Mouse (Mus musculus) hindbrain, postnatal 0 days (tissue): ENCODE data around the gene Bid. TPM values are rescaled to one million over a fixed set of nuclear protein-coding genes. Genes with fewer than 3 reads are reported as not detected.
A peak's percentile ranks its signal among the peaks of the same experiment; 100 is the strongest.

ENCODE experiments used
- ATAC-seq: fragments of 200-750 bp; cut with Nextera tagmentation; 2 replicates; pipeline ENCODE4 v1.8.0; 2017; ENCODE audit warnings: mild to moderate bottlenecking, moderate TSS enrichment, moderate library complexity
- DNase-seq: peaks from one replicate; pipeline ENCODE4 v3.0.0-alpha.2; 2015; ENCODE audit warnings: low spot score
- H3K27ac ChIP-seq: fragments of 300-500 bp; sonication (generic); 2 replicates; pipeline ENCODE4 v1.5.1; 2014; ENCODE audit warnings: mild to moderate bottlenecking
- H3K27me3 ChIP-seq: fragments of 300-500 bp; sonication (generic); 2 replicates; pipeline ENCODE4 v1.6.1; 2014; ENCODE audit warnings: low read length, mixed read lengths; ENCODE audit not compliant: insufficient read depth
- H3K36me3 ChIP-seq: fragments of 300-500 bp; sonication (generic); 2 replicates; pipeline ENCODE4 v1.6.1; 2014; ENCODE audit warnings: low read length, mixed read lengths; ENCODE audit not compliant: insufficient read depth
- H3K4me1 ChIP-seq: fragments of 300-500 bp; sonication (generic); 2 replicates; pipeline ENCODE4 v1.6.1; 2014; ENCODE audit warnings: antibody characterized with exemption, low read length, mixed read lengths; ENCODE audit not compliant: insufficient read depth
- H3K4me2 ChIP-seq: fragments of 300-500 bp; sonication (generic); 2 replicates; pipeline ENCODE4 v1.6.1; 2014; ENCODE audit warnings: low read depth, mild to moderate bottlenecking, low read length, moderate library complexity, mixed read lengths
- H3K4me3 ChIP-seq: fragments of 300-500 bp; sonication (generic); 2 replicates; pipeline ENCODE4 v1.5.1; 2014; ENCODE audit warnings: low read length
- H3K9ac ChIP-seq: fragments of 300-500 bp; sonication (generic); replicated peaks from 2 replicates; pipeline ENCODE4 v1.6.1; 2014; ENCODE audit warnings: mild to moderate bottlenecking, low read length, moderate library complexity, mixed read lengths
- H3K9me3 ChIP-seq: fragments of 300-500 bp; sonication (generic); 2 replicates; pipeline ENCODE4 v1.6.1; 2016; ENCODE audit warnings: low read length, mixed read lengths
- CTCF ChIP-seq: IDR thresholded peaks from 2 replicates; pipeline ENCODE4 v1.5.1; 2016; ENCODE audit warnings: antibody characterized with exemption, control low read depth, low read depth
- WGBS: fragments of 180-500 bp; shearing (Covaris S2); extraction: QIAGEN DNeasy Blood & Tissue Kit; methylation state at CpG from one replicate; pipeline ENCODE4 v1.1.7; 2014; 5-methylcytosine and 5-hydroxymethylcytosine counted together
- polyA plus RNA-seq: library from polyadenylated mRNA; unstranded; fragments of >200 nt; fragmentation: Nextera tagmentation; extraction: Ambion mirVana; gene quantifications from 2 replicates; pipeline ENCODE4 v1.2.1, GENCODE M21; 2015
- total RNA-seq: library from RNA; depleted of rRNA; stranded (reverse); fragments of >200 nt; gene quantifications from 2 replicates; pipeline ENCODE4 v1.2.3, GENCODE M21; 2014; rRNA removed

Bid gene
- total RNA-seq (34.3 and 43.6 TPM in 2 replicates), polyA plus RNA-seq (41.5 and 44.3 TPM in 2 replicates)

DNA sequence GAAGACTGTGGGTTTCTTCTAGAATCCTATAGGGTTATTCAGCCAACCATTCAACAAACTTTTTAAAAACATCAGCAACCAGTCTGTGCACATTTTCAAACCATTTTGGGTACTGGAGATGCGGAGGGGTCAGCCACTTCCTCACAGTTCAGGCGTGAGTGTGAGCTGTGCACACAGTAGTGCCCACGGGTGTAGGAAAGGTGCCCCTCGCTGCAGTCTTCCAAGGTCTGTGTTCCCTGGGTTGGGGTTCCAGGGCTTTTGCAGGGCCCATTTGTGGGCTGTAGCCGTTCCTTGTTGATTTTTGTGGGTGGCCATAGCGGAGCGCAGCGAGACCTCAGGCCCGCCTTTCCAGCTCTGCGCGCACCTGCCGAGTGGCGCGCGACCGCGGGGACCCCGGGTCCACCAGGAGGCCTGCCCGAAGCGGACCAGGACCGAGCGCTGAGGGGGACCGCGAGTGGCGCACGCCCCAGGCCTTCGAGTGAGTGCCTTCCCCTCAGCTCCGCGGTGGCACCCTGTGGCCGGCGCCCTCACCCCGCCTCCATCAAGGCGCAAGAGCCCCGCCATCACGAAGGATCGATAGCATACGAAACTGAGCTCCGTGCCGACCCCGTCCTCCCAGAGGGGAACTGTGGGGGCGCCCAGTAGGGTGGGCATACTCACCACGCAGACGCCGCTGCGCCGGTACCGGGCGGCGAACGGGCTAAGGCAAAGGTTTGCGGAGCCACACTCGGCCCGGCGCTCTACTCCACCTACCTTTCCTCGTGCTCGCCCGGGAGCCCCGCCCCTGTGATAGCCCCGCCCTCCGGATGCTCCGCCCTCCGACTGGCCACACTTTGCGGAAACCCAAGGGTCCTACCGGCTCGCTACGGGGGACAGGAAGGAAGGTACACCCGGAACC is at the start of gene Bid:
Gene Bid (minus strand): TSS at position 780 of the 898 bp plus-strand sequence.
- Histone ChIP-seq H3K27me3 (no peaks in the 10 kb centered on the region), H3K9me3 (no peaks in the 10 kb centered on the region), H3K36me3 (no peaks in the 10 kb centered on the region), H3K4me1 (0 out of 2 replicates have a peak, but pooled peaks cover 5% of the 10 kb centered on the region), H3K27ac (peak within 1 kb of the TSS; percentile 65; the same call in 1 of the 2 replicates), H3K4me2 (peak within 1 kb of the TSS; percentile 92), H3K4me3 (peak within 1 kb of the TSS; percentile 68), H3K9ac (peak within 1 kb of the TSS; percentile 74)
- no peak for TF ChIP-seq CTCF
- ATAC-seq (peak; percentile 91), DNase-seq (peak; percentile 83)
- 1% methylated on average over 67 of the region's 67 CpGs for WGBS

DNA sequence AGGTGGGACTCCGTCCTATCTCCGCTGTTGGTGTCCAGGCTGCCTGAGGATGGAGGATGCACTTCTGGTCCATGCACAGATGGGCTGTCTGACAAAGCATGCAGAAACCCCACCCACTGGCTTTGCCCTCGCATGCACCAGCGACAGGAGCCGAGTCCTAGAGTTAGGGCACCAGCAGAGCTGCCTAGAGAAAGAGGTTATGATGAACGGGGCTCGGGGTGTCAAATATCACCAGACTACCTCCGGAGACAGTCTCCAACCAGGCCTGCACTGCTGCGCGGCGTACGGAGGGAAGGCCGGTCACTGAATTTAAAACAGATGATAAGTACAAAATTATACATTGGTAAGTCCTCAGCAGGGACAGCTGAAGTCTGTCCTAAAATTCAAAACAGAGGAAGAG is 49.2 kb upstream of the Bid start:
- 70% methylated on average over 13 of the region's 13 CpGs for WGBS
- ATAC-seq (no peak), DNase-seq (no peak)
- no peaks in the 10 kb centered on the region for H3K9me3 ChIP-seq
- H3K4me3 ChIP-seq = no peak overlapping the region
- H3K4me1 ChIP-seq = no peaks in the 10 kb centered on the region
- H3K4me2 ChIP-seq = no peak overlapping the region
- peaks cover 13% of the 10 kb centered on the region; the same call in 1 of the 2 replicates for H3K36me3 ChIP-seq
- no peak overlapping the region for H3K27ac ChIP-seq
- no peak overlapping the region for H3K9ac ChIP-seq
- no peaks in the 10 kb centered on the region for H3K27me3 ChIP-seq
- TF ChIP-seq CTCF = no peak

DNA sequence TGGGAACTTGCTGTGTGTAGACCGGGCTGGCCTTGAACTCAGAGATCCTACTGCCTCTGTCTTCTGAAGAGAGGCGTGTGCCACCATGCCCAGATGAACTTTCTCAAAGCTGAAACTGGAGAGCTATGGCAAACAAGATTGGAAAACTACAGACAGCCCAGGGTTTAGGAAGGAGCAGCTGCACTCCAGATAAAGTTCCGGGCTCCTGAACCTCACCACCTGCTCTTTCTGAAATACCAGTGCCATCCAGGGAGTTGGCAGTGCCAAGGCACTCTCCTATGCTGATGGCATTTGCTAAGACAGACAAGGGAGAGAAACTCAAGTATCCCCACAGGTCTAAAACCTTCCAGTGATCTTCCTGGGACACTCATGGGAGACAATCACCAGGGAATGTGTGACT is 47.5 kb upstream of the Bid start:
- Histone ChIP-seq H3K4me1 (no peaks in the 10 kb centered on the region), H3K9ac (no peak overlapping the region), H3K36me3 (peaks cover 13% of the 10 kb centered on the region; the same call in 1 of the 2 replicates), H3K27ac (no peak overlapping the region), H3K4me3 (no peak overlapping the region), H3K4me2 (no peak overlapping the region), H3K27me3 (no peaks in the 10 kb centered on the region), H3K9me3 (no peaks in the 10 kb centered on the region)
- no peak for DNase-seq
- ATAC-seq = no peak
- no peak for TF ChIP-seq CTCF
- WGBS = 81% methylated on average over 3 of the region's 3 CpGs

DNA sequence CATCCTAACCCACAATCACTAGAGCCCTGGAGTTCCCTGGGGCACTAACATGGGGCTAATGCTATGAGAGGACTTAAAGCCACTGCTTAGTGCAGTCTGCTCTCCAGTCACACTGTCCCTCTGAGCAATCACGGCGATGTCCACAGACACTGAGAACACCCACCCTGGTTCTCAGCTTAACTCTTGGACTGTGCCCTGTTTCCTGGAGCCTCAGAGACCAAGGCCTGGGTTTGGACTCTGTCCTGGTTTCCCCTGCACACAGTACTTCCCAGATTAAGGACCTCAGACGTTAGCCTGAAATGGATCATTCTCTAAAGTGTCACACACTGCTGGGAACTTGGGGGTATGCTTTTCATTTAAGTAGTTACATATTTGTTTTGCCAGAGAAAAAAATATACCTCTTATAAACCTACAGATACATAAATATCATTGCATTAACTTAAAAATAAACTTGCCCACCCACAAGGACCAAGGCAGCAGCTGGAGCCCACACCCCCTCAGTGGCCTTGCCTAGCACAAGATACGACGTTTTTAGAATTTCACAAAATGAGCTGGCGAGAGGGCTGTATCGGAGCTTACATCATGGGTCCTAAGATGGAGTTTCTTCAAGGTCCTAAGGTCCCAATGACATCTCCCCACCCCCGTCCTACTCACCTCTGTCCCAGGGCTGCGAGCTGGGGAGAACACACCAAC is 43.8 kb upstream of the Bid start:
- WGBS = 88% methylated on average over 9 of the region's 9 CpGs
- H3K36me3 ChIP-seq = peaks cover 35% of the 10 kb centered on the region; the same call in 1 of the 2 replicates
- no peak for DNase-seq
- no peak for ATAC-seq
- no peaks in the 10 kb centered on the region for H3K4me1 ChIP-seq
- no peak overlapping the region for H3K4me3 ChIP-seq
- no peak for TF ChIP-seq CTCF
- H3K27me3 ChIP-seq = no peaks in the 10 kb centered on the region
- no peak overlapping the region for H3K9ac ChIP-seq
- H3K4me2 ChIP-seq = no peak overlapping the region
- H3K9me3 ChIP-seq = no peaks in the 10 kb centered on the region
- H3K27ac ChIP-seq = no peak overlapping the region

DNA sequence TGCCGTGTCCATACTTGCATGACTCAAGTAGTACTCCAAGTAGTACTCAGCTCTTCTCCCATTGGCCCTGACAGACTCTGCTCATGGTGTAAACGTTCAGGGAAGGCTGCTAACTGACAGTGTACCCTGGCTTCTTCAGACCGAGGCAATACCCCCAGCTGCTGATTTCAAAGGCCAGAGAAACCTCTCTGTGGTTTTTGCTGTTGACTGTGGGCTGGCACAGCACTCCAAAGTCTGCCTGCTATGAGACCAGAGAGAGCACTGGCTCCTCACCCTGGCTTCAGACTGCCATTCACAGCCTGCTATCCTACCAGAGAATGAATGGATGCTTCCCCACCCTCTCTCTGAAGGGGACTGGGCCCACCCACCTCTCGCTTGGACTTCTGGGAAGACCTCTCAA is 40.7 kb upstream of the Bid start:
- H3K27me3 ChIP-seq = no peaks in the 10 kb centered on the region
- H3K4me2 ChIP-seq = no peak overlapping the region
- DNase-seq (no peak), ATAC-seq (no peak)
- no peak overlapping the region for H3K4me3 ChIP-seq
- H3K36me3 ChIP-seq = peaks cover 39% of the 10 kb centered on the region; the same call in 1 of the 2 replicates
- H3K9me3 ChIP-seq = no peaks in the 10 kb centered on the region
- H3K27ac ChIP-seq = no peak overlapping the region
- TF ChIP-seq CTCF = no peak
- 84% methylated on average over 4 of the region's 4 CpGs for WGBS
- no peaks in the 10 kb centered on the region for H3K4me1 ChIP-seq
- no peak overlapping the region for H3K9ac ChIP-seq

DNA sequence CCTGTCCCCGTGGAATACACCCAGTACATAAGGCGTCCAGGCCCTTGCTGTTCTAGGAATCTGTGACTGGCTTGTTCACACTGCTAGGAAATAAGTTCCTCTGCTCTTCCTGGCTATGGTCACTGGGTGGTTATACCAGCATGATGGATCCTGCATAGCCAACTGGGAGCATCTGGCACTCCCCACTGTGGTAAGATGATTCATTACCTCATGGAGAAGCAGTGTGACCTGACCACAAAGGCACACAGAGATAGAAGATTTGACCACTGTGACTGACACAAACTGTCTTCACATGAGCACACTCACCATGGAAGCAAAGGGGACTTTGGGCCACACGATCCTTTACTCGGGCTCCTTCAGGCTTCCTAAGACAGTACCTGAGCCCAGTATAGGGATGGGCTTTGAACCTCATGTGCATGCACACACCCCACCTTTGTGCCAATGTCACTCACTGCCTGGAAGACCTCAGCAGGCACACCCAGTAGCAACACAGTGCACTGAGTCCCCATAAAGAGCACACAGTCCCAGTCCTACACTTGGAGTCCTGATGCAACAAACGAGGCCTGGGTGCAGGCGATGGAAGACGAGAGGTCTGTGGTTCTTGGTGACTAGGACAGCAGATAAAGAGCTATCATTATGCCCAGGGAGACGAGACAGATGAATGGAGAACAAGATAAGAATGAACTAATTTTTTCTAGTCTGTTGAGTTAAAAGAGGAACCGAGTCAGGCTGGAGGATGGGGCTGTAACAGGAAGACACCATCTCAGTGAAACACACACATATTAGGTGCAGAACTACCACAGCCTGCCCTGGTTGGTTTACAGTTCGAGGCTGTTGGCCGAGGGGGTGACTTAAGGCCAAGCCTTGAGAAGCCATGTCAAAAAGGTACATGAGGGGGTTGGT is 39.9 kb upstream of the Bid start:
- Histone ChIP-seq H3K27ac (no peak overlapping the region), H3K9ac (no peak overlapping the region), H3K4me2 (no peak overlapping the region), H3K36me3 (peaks cover 42% of the 10 kb centered on the region), H3K9me3 (no peaks in the 10 kb centered on the region), H3K4me1 (no peaks in the 10 kb centered on the region), H3K4me3 (no peak overlapping the region), H3K27me3 (no peaks in the 10 kb centered on the region)
- ATAC-seq (no peak), DNase-seq (no peak)
- TF ChIP-seq CTCF = no peak
- WGBS = 87% methylated on average over 11 of the region's 11 CpGs
